Mouse (Mus musculus) adrenal gland, postnatal 25 days (tissue): ENCODE measurements around the gene Mlec. TPM values are rescaled to one million over a fixed set of nuclear protein-coding genes. Genes with fewer than 3 reads are reported as not detected.

ENCODE experiments used
- DNase-seq: peaks from one replicate; pipeline ENCODE4 v3.0.0; 2021; ENCODE audit warnings: mixed read lengths
- long read RNA-seq: library from polyadenylated mRNA; stranded (forward); transcript quantifications from one replicate; pipeline ENCODE4 v2.0.0, GENCODE M21; 2021
- total RNA-seq: library from RNA; stranded (reverse); gene quantifications from 2 replicates; pipeline ENCODE4 v1.2.3, GENCODE M21; 2021

Gene Mlec
- total RNA-seq, result 139 and 194 TPM in 2 replicates
- long read RNA-seq, full-length matches to known transcripts, result 88 of 135 reads
- long read RNA-seq, partial matches to known transcripts, result 2 of 135 reads
- long read RNA-seq, other reads (novel, unspliced or antisense), result 45 of 135 reads

- peak; percentile 99 for DNase-seq
Observed at GRCm38 (mm10) chr5:115158040-115158983, at the start of gene Mlec. Gene Mlec, minus strand, starts transcription at chr5:115158179.

GRCm38 (mm10) chr5:115207244-115207643, 49.3 kb upstream of the Mlec start:
- DNase-seq, result no peak

DNA sequence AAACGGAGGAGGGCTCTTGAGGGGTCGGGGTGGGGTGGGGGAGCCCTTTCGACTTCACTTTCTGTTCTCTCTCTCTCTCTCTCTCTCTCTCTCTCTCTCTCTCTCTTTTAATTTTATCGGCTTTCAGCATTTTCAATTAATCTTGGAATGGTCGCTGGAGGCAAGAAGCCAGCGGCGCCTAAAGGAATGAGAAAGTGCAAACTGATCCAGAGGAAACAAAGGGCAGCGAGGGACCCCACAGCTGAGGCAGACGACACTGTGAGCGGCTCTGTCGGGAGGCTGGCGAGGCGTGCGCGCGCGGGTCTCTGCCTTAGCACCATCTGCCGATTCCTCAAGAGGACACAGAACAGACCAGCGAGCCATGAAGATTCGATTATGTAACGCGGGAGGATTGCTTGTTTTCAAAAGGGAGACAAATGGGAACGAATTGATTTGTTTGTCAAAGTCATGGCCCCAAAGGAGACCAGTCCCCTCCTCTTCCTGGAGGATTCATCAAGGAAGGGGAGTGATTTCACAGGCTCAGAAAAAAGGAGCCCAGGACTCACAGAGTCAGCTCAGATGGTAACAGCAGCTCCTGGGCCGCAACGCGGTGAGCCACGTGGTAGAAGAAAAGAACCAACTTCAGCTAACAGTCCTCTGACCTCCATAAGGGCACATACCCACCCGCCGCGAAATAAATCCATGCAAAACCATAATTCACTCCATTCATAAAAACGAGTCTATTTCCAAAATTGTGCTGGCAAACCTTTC, 46.8 kb upstream of the Mlec start:
- peak; percentile 47 for DNase-seq

DNA sequence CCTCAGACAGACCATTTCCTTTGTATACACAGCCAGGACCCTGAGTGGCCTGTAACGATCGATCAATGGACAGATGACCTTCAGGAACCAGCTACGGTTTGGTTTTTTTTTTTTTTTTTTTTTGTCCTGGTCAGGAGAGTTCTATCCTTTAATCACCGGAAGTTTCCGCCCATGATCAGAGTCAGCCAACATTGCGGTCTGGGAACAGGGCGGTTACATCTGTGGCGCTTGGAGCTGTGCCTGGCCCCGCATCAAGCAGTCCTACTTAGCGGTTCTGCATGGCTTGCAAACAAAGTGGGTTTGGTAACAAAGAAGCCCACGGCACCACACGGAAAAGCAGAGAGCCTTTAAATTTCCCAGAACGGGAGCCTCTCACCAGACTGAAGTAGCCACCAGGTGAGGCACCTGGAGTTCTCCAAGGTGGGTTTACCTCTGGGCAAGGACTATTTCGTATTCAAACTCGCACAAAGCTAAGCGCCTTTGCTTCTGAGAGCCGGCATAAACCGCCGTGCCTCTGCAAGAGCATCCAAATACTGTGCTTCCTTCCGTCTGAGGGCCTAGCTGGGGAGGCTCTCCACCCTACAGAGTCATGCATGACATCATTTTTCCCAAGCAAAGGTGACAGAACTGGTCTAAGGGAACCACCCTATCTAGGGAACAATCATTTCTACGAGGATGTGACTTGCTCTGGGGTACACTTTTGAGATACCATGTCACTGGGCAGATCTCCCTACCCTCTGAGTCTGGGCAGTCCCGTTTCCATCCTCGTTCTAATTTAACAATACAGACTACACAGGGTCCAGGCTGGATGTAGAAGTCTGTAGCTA, 46.0 kb upstream of the Mlec start:
- no peak for DNase-seq

DNA sequence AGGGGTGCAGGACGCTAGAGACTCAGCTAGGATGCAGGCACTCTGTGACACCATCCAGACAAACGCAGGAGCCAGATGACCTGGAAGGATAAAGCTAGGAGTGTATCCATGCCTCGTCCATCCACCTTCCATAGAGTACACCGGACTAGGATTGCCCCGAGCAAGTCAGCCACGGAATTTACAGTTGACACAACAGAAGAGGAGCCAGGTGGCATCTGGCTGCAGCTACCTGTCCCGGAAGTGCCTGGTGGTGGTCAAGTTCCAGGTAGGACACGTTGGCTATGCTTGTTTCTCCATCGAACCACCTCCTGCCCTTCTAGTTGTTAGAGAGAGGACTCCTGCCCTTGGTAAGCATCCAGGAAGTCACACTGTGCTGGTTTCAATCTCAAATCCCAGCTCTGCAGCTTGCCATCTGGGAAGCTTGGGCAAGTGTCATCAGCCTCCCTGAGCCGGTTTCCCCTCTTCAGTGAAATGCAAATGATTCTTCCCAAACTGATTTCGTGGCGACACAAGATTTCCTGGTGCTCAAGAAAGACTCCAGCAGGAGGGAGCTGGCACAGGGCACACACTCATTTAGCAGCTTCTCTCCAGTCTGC, 36.7 kb upstream of the Mlec start:
- DNase-seq, result no peak

- peak; percentile 76 for DNase-seq
Observed at GRCm38 (mm10) chr5:115193669-115194625, 36.0 kb upstream of the Mlec start, which contains the start of gene Cabp1. Gene Cabp1, minus strand, starts transcription at chr5:115194381.

DNA sequence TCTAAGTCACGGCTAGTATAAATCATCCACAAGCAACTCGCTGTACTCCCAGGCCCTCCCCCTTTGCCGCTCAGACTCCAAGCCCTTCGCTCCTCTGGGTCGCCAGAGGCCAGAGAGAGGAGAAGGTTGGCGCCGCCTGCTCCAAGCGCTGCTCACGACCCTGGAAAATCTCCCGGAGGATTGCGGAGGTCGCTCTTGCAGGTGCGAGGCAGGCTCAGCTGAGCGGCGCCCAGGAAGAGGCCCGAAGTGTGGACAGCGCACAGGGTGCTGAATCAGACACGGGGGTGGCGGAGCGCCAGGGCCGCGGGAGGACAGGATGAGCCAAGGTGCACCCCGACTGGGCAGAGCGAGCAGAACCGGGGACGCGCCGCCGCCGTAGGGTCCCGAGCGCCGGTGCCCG, 35.2 kb upstream of the Mlec start:
- peak; percentile 88 for DNase-seq

DNA sequence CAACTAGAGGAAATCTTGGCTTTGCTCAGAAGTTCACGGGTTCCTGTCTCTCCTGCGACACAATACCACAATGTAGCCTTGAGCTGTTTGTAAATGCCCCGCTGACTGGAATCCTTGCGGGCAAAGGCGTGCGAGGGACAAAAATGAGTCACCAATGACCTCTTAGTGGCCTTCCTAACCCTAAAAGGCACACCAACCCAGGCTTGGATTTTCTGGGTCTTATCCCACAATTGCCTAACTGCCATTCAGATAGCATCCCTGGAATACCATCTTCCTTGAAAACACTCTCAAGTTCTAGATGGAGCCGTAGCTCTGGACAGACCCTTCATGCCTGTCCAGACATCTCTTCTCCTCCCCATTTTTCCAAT, 34.8 kb upstream of the Mlec start:
- DNase-seq, result no peak

- DNase-seq, result peak; percentile 56
Observed at GRCm38 (mm10) chr5:115191880-115192827, 34.2 kb upstream of the Mlec start.

DNA sequence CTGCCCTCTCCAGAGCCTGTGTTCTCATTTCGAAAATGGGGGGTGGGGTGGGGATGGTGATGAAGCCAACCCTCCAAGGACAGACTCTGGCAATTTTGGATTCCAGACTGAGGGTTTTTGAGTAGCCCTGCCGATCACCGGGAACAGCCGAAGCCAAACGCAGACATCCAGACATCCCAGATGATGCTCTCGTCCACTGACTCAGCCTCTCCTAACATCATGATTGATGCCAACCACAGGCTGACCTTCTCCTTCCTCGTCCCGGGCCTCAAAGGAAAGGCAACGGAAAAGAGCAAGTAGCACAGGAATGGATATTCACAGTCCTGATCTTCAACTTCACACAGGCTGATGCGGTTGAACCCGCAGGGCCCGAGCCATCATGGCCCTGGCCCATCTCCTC, 32.1 kb upstream of the Mlec start:
- DNase-seq, result peak; percentile 35

DNA sequence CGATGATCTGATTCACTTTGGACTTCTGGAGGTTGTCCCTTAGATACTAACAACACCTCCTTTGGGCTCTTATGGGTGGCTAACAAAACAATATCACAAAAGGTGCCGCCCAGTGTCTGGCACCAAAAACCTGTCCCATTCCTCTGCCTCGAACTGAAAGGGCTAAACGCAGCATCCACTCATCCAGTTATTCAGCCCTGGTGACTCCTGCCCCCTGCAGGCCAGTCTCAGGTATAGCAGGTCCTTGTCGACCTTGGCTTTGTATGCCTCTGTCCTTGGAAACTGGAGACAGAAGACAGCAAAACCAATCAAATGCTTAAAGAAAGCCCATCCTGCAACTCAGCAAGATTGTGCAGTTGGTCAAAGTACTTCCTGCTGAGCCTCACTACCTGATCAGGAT, 30.8 kb upstream of the Mlec start:
- peak; percentile 48 for DNase-seq

- peak; percentile 98 for DNase-seq
Observed at GRCm38 (mm10) chr5:115187188-115188131, 29.5 kb upstream of the Mlec start.

DNA sequence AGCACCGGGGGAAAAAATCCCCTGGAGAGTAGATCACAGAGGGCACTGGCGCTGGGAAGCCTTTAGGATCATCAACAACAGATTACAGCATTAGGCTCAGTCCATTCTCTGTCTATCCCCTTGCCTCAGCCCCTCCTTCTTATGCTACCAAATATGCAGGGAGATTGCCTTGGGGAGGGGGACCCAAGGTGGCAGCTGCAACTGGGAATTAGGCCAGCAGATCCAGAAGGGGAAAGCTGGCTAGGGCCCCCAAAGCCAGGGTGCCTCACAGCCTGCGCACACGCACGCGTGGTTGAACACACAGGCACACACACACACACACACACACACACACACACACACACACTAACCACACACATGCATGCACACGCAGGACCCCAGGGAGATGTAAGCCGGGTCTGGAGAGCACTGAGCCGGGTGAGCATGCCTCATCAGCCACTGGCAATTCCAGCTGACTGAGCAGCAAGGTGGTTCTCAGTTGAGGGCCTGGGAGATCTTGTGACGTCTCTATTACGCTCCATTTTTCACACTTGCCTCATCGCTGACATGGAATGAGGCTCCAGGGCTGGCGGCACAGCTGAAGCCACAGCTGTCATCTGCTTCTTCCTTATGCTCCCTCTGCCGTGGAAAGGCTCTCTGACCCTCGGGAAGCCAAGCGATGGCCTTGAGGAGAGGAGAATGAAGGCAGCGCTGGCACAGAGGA, 28.5 kb upstream of the Mlec start:
- DNase-seq, result no peak

DNA sequence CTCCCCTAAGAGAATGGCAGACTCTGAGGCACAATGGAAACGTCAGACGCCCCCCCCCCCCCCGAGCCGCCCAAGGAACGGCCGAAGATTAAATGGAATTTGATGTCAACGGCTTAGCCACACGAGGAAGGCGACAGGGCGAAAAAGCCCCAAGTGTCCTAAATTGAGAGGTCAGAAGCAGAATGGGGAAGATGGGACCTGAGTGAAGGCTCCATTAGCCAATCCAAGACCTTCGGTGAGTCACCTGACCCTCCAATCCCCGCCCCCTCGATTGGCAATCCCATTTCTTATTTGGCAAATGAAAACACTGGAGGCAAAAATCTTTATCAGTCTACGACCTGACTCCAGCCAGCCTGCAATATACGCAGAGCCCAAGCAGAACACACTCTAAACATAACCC, 26.7 kb upstream of the Mlec start:
- no peak for DNase-seq

DNA sequence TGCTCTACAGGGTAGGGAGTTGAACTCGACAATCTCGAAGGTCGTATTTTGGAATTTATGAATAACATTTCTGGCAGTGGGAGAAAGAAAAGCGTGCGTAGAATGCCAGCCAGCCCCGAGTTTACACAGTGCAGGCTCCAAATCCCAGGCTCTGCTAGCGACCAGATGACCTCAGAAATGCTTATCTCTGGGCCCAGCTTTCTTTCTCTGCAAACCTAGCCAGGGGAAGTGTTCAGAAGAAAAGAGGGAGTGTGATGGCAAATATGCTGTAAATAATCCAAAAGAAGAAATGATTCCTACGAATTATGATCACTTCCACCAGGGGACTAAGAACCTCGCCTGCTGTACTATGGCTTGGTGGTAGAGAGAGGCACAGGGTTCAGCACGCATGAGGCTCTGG, 25.5 kb upstream of the Mlec start:
- no peak for DNase-seq

DNA sequence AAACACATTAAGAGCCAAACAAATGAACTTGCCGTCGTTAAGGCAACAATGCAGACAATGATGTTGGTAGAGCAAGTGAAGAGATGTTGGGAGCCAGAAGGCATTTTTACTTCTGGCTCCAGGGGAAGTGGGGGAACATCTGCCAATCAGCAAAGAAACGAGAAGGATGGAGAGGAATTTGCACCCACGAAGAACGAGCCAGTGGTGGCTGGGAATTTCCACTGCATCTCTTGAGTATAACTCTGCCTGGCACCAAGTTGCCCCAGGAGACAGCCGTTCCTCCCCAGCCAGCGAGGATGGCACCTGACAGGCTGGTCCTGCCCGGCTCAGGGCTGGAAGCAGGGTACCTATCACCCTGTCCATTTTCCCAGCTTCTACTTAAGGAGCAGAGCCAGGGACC, 24.9 kb upstream of the Mlec start:
- no peak for DNase-seq

DNA sequence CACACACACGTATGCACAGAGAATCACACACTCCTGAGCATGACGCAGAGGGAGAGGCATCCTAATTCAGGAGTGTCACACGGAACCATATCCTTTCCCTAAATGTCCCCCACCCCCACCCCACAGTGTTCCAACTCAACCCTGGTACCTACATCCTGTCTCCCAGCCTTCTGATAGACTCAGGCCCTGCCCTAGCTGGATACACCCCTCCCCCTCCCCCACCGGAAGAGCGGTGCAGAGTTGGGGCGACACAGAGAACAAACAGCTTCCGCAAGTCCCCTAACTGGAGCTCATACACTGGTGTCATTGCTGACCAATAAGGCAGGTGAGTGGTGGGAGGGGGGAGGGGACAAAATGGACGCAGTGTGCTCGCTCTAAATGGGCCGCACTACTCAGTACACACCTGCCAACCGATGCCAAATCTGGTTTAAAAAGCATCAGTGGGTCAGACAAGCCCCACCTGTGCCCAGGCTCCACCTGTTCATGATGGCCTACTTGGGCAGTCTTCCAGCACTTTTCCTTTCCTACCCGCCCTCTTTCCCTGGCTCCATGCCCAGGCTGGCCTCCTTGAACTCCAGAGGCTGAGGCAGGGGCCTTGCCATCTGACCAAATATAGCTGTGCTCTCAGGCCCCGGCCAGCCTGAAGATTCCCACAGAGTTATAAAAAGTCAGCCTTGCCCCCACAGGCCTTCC, 23.4 kb upstream of the Mlec start:
- peak; percentile 67 for DNase-seq
